Mouse (Mus musculus): ENCODE results near the gene Olfr156. TPM values are rescaled to one million over a fixed set of nuclear protein-coding genes. Genes with fewer than 3 reads are reported as not detected.
"Not testable (repeated sequence)": the region's sequence is repeated elsewhere in the genome, so short reads cannot be mapped to it uniquely, and the experiment has no call there.

The Olfr156 gene
- polyA plus RNA-seq, 1 experiment from 2014 or later = not detected

DNA sequence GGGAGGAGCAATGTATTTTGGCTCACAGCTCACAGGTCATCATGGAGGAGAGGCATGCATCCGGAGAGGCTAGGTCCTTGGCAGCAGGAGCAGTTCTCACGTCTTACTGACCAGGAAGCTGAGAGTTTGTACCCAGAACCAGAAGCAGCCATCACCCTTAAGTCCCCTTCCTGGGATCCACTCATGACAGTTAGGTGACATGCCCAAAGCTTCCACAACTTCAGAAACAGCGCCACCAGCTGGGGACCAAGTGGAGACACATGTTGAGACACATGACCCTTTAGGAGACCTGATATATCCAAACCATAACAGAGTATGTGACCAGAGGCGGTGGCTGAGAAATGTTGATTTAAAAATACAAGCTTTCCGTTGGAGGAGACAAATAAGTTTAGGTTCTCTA, 8.3 kb upstream of the Olfr156 start:
- no peak overlapping the region for H3K9ac ChIP-seq
- 58% methylated on average over 5 of the region's 5 CpGs for WGBS (ENCODE audit: insufficient replicate concordance)
- no peaks in the 10 kb centered on the region for H3K9me3 ChIP-seq (replicated peaks)
- no peaks in the 10 kb centered on the region for H3K4me1 ChIP-seq (replicated peaks)
- no peaks in the 10 kb centered on the region for H3K36me3 ChIP-seq (replicated peaks)
- no peak overlapping the region for H3K4me3 ChIP-seq (replicated peaks)
- no peak overlapping the region for H3K27ac ChIP-seq (replicated peaks)
- H3K4me2 ChIP-seq = no peak overlapping the region
- ATAC-seq (ENCODE audit: insufficient read depth) = no peak
- H3K27me3 ChIP-seq = no peaks in the 10 kb centered on the region

DNA sequence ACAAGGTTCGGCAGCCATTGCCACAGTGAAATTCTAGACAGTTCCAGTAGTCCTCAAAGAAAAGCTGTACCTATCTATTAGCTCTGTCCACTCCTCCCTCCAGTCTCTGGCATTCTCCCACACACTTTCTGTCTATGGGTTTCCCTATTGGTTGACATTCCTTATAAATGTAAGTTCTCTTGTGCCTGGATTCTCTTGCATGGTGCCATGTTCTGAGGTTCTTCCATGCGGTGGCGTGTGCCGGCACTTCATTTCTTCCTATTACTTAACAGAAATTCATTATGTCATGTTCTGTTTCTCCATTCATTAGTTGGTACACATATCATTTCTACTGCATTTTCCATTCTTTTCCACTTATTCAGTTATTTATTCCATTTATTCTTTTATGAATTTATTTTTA, 5.1 kb upstream of the Olfr156 start:
- Histone ChIP-seq H3K36me3 (replicated peaks) (no peaks in the 10 kb centered on the region), H3K4me1 (replicated peaks) (no peaks in the 10 kb centered on the region), H3K27me3 (no peaks in the 10 kb centered on the region), H3K27ac (replicated peaks) (no peak overlapping the region), H3K4me2 (no peak overlapping the region), H3K4me3 (replicated peaks) (no peak overlapping the region), H3K9ac (no peak overlapping the region), H3K9me3 (replicated peaks) (no peaks in the 10 kb centered on the region)
- 77% methylated on average over 4 of the region's 4 CpGs for WGBS (ENCODE audit: insufficient replicate concordance)
- no peak for ATAC-seq (ENCODE audit: insufficient read depth)

DNA sequence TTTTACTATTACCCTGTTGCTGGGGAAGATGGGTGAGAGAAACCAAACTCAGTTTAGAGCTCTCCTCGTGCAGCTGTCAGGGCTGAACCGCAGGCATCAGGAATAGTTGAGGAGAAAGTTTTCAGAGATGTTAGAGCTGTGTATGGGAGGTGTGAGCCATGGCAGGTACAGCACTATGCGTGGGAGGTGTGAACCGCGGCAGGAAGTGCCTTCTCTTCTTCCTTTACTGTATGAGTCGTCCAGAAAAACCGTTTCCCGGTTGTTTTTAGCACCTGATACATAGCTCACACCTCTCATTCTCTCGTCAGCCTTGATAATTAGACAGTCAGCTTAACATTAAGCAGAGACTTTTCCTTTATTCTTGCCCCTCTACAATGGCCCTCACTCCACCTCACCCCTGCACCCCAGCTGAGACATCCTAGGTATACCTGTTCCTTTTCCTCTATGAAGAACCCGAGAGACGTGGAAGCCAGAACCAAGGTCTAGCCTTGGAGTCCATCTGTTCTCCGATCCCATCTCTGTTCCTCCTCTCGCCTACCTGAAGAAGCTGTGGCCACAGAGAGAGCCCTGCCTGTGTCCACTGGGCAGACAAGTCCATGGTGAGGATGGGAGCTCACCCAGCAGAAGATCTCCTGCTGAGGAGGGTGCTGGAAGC, 672 bp downstream of the Olfr156 start:
- Histone ChIP-seq H3K4me1 (replicated peaks) (no peaks in the 10 kb centered on the region), H3K27ac (replicated peaks) (no peak overlapping the region), H3K36me3 (replicated peaks) (no peaks in the 10 kb centered on the region), H3K4me3 (replicated peaks) (no peak overlapping the region), H3K9me3 (replicated peaks) (no peaks in the 10 kb centered on the region), H3K27me3 (no peaks in the 10 kb centered on the region), H3K9ac (no peak overlapping the region), H3K4me2 (no peak overlapping the region)
- ATAC-seq (ENCODE audit: insufficient read depth) = no peak
- 51% methylated on average over 13 of the region's 13 CpGs for WGBS (ENCODE audit: insufficient replicate concordance)

DNA sequence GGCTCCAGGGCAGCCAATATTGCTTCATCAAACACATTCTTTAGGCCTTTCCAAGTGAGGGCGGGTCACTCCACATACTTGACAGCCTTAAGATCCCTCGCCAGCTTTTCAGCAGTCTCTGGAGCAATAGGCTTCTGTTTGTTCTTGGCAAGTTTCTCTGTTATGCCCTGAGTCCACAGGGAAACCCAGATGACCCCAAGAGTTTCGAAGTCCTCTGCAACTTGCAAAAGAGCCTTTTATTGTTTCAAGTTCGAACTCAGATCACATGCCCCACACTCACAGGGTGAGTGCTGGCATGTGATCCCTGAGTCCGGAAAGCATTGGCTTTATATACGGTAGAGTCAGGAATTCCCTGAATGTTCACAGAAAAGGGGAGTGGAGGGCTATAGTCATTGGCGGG, 24.8 kb downstream of the Olfr156 start:
- ATAC-seq (ENCODE audit: insufficient read depth) = no peak
- H3K4me1 ChIP-seq (replicated peaks) = no peaks in the 10 kb centered on the region
- no peak overlapping the region for H3K4me3 ChIP-seq (replicated peaks)
- no peaks in the 10 kb centered on the region for H3K9me3 ChIP-seq (replicated peaks)
- H3K27ac ChIP-seq (replicated peaks) = no peak overlapping the region
- H3K9ac ChIP-seq = no peak overlapping the region
- 54% methylated on average over 7 of the region's 7 CpGs for WGBS (ENCODE audit: insufficient replicate concordance)
- no peaks in the 10 kb centered on the region for H3K27me3 ChIP-seq
- no peaks in the 10 kb centered on the region for H3K36me3 ChIP-seq (replicated peaks)
- no peak overlapping the region for H3K4me2 ChIP-seq

DNA sequence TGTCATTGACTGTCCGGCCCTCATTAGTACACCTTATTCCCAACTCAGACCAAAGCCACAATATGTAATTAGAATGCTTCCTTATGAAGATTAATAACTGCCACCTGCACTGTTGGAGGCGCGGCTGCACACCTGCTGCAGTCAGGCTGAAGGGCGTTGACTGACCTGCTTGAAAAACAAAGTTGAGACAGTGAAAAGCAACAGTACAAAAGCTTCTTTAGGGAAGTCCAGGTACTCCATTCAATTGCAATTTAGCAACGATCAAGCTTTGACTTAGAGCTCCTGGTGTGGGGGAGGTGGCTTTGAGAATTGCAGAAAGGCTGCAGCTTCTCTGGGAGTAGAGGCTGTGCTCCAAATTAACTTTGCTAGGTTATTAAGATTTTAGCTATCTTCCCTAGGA, 27.9 kb downstream of the Olfr156 start:
- 69% methylated on average over 5 of the region's 5 CpGs for WGBS (ENCODE audit: insufficient replicate concordance)
- H3K9ac ChIP-seq; H3K9me3 ChIP-seq (replicated peaks); H3K27me3 ChIP-seq; H3K27ac ChIP-seq (replicated peaks); H3K4me3 ChIP-seq (replicated peaks); H3K4me2 ChIP-seq; H3K4me1 ChIP-seq (replicated peaks); ATAC-seq (ENCODE audit: insufficient read depth); H3K36me3 ChIP-seq (replicated peaks): not testable (repeated sequence)

DNA sequence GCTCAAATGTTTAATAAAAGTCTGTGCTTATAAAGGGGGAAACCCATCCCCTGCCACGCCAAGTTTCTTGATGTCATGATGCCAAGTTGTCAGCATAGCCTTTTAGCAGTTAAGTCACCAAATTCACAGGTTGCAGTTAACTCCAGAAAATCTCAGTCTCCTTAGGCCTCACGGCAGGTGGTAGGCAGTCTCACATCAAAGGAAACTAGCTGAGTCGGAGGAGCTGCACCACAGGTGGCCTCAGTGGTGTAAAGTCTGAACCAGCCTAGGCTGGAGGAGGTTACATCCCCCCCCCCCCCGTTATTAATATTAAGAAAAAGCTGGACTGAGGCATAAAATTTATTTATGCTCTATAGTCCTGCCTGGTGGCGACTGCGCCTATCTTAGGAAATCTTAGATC, 28.4 kb downstream of the Olfr156 start:
- H3K9ac ChIP-seq = no peak overlapping the region
- H3K4me1 ChIP-seq (replicated peaks) = no peaks in the 10 kb centered on the region
- no peak overlapping the region for H3K4me3 ChIP-seq (replicated peaks)
- ATAC-seq (ENCODE audit: insufficient read depth) = no peak
- H3K36me3 ChIP-seq (replicated peaks) = no peaks in the 10 kb centered on the region
- H3K4me2 ChIP-seq = no peak overlapping the region
- H3K9me3 ChIP-seq (replicated peaks) = no peaks in the 10 kb centered on the region
- 60% methylated on average over 6 of the region's 6 CpGs for WGBS (ENCODE audit: insufficient replicate concordance)
- no peaks in the 10 kb centered on the region for H3K27me3 ChIP-seq
- no peak overlapping the region for H3K27ac ChIP-seq (replicated peaks)

DNA sequence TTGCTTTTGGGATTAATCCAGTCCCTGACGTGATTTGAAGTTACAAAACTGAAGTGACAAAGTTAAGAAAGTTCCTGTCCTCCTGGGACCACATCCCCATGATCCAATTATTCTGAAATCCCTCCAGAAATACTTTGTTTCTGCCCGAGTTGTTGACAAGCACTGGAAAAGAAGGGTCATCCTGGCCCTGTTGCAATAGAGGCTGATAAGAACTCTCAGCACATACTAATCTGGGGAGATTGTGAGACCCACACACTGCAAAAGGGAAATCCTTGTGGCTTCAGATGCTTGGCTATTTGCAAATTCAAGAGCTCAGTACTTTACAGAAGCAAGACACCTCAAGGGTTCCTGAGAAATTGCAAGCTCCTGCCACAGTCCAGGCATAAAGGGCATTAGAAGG, 51.4 kb downstream of the Olfr156 start:
- Histone ChIP-seq H3K27ac (replicated peaks) (no peak overlapping the region), H3K4me2 (no peak overlapping the region), H3K4me3 (replicated peaks) (no peak overlapping the region), H3K4me1 (replicated peaks) (no peaks in the 10 kb centered on the region), H3K9me3 (replicated peaks) (no peaks in the 10 kb centered on the region), H3K9ac (no peak overlapping the region), H3K36me3 (replicated peaks) (no peaks in the 10 kb centered on the region), H3K27me3 (no peaks in the 10 kb centered on the region; the same call in 1 of the 2 replicates)
- 22% methylated on average over 2 of the region's 2 CpGs for WGBS (ENCODE audit: insufficient replicate concordance)
- ATAC-seq (ENCODE audit: insufficient read depth) = no peak

DNA sequence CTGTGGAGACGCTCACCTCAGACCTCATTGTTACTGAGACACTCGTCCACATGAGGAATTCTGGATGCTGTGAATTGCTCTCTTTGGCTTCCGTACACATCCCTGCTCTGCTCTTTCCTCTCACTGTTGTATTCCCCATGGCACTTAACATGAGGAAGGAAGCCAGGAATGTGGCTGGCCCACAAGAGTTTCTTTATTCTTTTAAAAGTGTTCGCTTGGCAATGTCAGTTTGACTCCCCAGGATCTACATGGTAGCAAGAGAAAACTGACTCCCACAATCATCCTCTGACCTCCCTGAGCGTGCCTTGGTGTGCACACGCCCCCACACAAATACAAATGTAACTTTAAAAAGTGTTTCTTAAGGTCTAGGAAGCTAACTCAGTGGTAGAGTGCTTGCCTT, 52.1 kb downstream of the Olfr156 start:
- no peaks in the 10 kb centered on the region for H3K36me3 ChIP-seq (replicated peaks)
- WGBS (ENCODE audit: insufficient replicate concordance) = 38% methylated on average over 6 of the region's 6 CpGs
- no peaks in the 10 kb centered on the region; the same call in 1 of the 2 replicates for H3K27me3 ChIP-seq
- H3K9ac ChIP-seq = no peak overlapping the region
- no peak for ATAC-seq (ENCODE audit: insufficient read depth)
- H3K4me1 ChIP-seq (replicated peaks) = no peaks in the 10 kb centered on the region
- H3K4me2 ChIP-seq = no peak overlapping the region
- H3K4me3 ChIP-seq (replicated peaks) = no peak overlapping the region
- H3K9me3 ChIP-seq (replicated peaks) = no peaks in the 10 kb centered on the region
- H3K27ac ChIP-seq (replicated peaks) = no peak overlapping the region

DNA sequence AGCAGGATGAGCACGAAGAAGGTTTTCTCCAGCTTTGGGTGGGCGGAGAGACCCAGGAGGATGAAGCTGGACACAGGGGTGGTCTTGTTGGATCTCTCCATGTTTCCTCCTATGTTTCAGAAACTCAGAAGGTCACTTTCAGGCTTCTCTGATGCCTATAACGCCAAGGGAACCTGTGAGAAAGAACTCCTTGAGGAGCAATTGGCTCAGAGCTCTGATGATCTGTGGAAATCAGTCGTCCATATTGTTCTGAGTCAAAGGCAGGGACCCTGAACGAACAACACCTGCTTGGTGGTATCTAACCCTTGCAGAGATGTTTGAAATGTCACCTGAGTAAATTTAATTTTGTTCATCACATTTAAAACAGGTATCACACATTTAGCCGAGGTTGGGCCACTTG, 52.8 kb downstream of the Olfr156 start, which contains the start of gene Olfr159:
Gene Olfr159 (minus strand): TSS at position 101 of the 400 bp plus-strand sequence.
- WGBS (ENCODE audit: insufficient replicate concordance) = 55% methylated on average over 6 of the region's 6 CpGs
- H3K27me3 ChIP-seq = no peaks in the 10 kb centered on the region; the same call in 1 of the 2 replicates

More for the DNA sequence above, 52.8 kb downstream of the Olfr156 start, which contains the start of gene Olfr159:
- ATAC-seq (ENCODE audit: insufficient read depth) = no peak
- Histone ChIP-seq H3K4me3 (replicated peaks) (no peak within 1 kb of the TSS), H3K4me1 (replicated peaks) (no peaks in the 10 kb centered on the region), H3K9me3 (replicated peaks) (no peaks in the 10 kb centered on the region), H3K36me3 (replicated peaks) (no peaks in the 10 kb centered on the region), H3K9ac (no peak within 1 kb of the TSS), H3K4me2 (no peak within 1 kb of the TSS), H3K27ac (replicated peaks) (no peak within 1 kb of the TSS)

Other genes with a start within 250 kb of the Olfr156 start
- gene Rgp1, start 245.2 kb downstream of the Olfr156 start, polyA plus RNA-seq (2015; fragmentation: Nextera tagmentation; extraction: Ambion mirVana) = 13.6 and 15.7 TPM in 2 replicates
- gene Gba2, start 245.0 kb downstream of the Olfr156 start, polyA plus RNA-seq (2015; fragmentation: Nextera tagmentation; extraction: Ambion mirVana) = 16.7 and 18.8 TPM in 2 replicates
- gene Msmp, start 239.4 kb downstream of the Olfr156 start, polyA plus RNA-seq (2015; fragmentation: Nextera tagmentation; extraction: Ambion mirVana) = 0.58 TPM in 1 of 2 replicates, not detected in the other
- gene Npr2, start 192.0 kb downstream of the Olfr156 start, polyA plus RNA-seq (2015; fragmentation: Nextera tagmentation; extraction: Ambion mirVana) = 0.70 and 0.88 TPM in 2 replicates
- gene Spag8, start 170.3 kb downstream of the Olfr156 start, polyA plus RNA-seq (2015; fragmentation: Nextera tagmentation; extraction: Ambion mirVana) = not detected in 2 replicates
- gene Hint2, start 167.4 kb downstream of the Olfr156 start, polyA plus RNA-seq (2015; fragmentation: Nextera tagmentation; extraction: Ambion mirVana) = 62.9 and 69.4 TPM in 2 replicates
- 0.15 and 0.20 TPM in 2 replicates for gene Tmem8b, start 154.9 kb downstream of the Olfr156 start, polyA plus RNA-seq (2015; fragmentation: Nextera tagmentation; extraction: Ambion mirVana)
- 0.81 and 1.1 TPM in 2 replicates for gene Fam221b, start 154.8 kb downstream of the Olfr156 start, polyA plus RNA-seq (2015; fragmentation: Nextera tagmentation; extraction: Ambion mirVana)
- gene Olfr70, start 123.1 kb downstream of the Olfr156 start, polyA plus RNA-seq (2015; fragmentation: Nextera tagmentation; extraction: Ambion mirVana) = not detected in 2 replicates
- gene Olfr71, start 113.6 kb downstream of the Olfr156 start, polyA plus RNA-seq (2015; fragmentation: Nextera tagmentation; extraction: Ambion mirVana) = not detected in 2 replicates
- gene Hrct1, start 96.7 kb downstream of the Olfr156 start, polyA plus RNA-seq (2015; fragmentation: Nextera tagmentation; extraction: Ambion mirVana) = 0.10 and 0.20 TPM in 2 replicates
- 0.02 TPM in 1 of 2 replicates, not detected in the other for gene Spaar, start 93.9 kb downstream of the Olfr156 start, polyA plus RNA-seq (2015; fragmentation: Nextera tagmentation; extraction: Ambion mirVana)
- gene Olfr159, start 52.9 kb downstream of the Olfr156 start, polyA plus RNA-seq (2015; fragmentation: Nextera tagmentation; extraction: Ambion mirVana) = not detected in 2 replicates
- gene Olfr157, start 16.3 kb upstream of the Olfr156 start, polyA plus RNA-seq (2015; fragmentation: Nextera tagmentation; extraction: Ambion mirVana) = not detected in 2 replicates
- gene Olfr155, start 27.7 kb upstream of the Olfr156 start, polyA plus RNA-seq (2015; fragmentation: Nextera tagmentation; extraction: Ambion mirVana) = not detected in 2 replicates
- gene Reck, start 51.6 kb upstream of the Olfr156 start, polyA plus RNA-seq (2015; fragmentation: Nextera tagmentation; extraction: Ambion mirVana) = 1.8 and 2.4 TPM in 2 replicates
- gene Glipr2, start 133.5 kb upstream of the Olfr156 start, polyA plus RNA-seq (2015; fragmentation: Nextera tagmentation; extraction: Ambion mirVana) = 51.3 and 56.4 TPM in 2 replicates
- not detected in 2 replicates for gene Ccin, start 159.6 kb upstream of the Olfr156 start, polyA plus RNA-seq (2015; fragmentation: Nextera tagmentation; extraction: Ambion mirVana)
- gene Clta, start 180.6 kb upstream of the Olfr156 start, polyA plus RNA-seq (2015; fragmentation: Nextera tagmentation; extraction: Ambion mirVana) = 117 and 119 TPM in 2 replicates

Data from liver, embryonic 15.5 days (tissue).